Mouse (Mus musculus): Measurements from ENCODE around the gene Cbx2. TPM values are rescaled to one million over a fixed set of nuclear protein-coding genes. Genes with fewer than 3 reads are reported as not detected.

Cbx2 gene
- polyA plus RNA-seq, 2 experiments = 29.1 to 35.7 TPM

DNA sequence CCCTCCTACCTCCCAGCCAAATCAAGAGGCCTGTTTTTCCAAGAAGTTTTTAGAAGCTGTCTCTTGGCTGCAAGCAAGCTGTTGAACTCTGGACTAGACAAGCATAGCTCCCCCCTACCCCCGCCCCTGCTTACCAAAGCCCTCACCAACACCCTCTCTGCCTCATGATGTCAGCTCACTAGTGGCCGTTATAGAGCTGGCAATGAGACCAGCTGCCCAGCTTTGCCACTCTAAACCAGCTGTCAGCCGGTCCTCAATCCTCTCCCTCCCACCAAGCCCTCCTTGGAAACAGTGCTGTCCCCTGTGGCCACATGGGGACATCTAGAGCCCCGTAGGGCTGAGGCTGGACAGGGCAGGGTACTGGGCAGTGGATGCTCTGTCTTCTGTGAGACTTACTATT lies 27.3 kb upstream of the Cbx2 start:
- whole genome bisulfite sequencing = 28% methylated on average over 4 of the region's 4 CpGs
- H3K27me3 ChIP-seq (ENCODE audit: control insufficient read depth, insufficient read depth, low read length) = 0 out of 2 replicates have a peak, but pooled peaks cover 6% of the 10 kb centered on the region
- no peaks in the 10 kb centered on the region for H3K36me3 ChIP-seq (ENCODE audit: control insufficient read depth, insufficient read depth, low read length)
- DNase-seq (ENCODE audit: low spot score) = no peak
- H3K27ac ChIP-seq (replicated peaks; ENCODE audit: low read depth, low read length) = no peak overlapping the region
- H3K9me3 ChIP-seq (ENCODE audit: control insufficient read depth, low read length) = no peaks in the 10 kb centered on the region
- ATAC-seq (ENCODE audit: low FRiP score, low read depth) = no peak
- H3K4me1 ChIP-seq (ENCODE audit: control insufficient read depth, insufficient read depth, low read length) = peaks cover 11% of the 10 kb centered on the region
- H3K9ac ChIP-seq (ENCODE audit: low read depth, low read length, severe bottlenecking) = no peak overlapping the region
- no peak overlapping the region for H3K4me2 ChIP-seq (replicated peaks; ENCODE audit: low read depth, low read length, severe bottlenecking)
- no peak for TF ChIP-seq POLR2A (IDR thresholded peaks at IDR 0.05; ENCODE audit: borderline replicate concordance, extremely low read depth, insufficient read depth, insufficient read length)
- no peak overlapping the region for H3K4me3 ChIP-seq (replicated peaks; ENCODE audit: low read length)

DNA sequence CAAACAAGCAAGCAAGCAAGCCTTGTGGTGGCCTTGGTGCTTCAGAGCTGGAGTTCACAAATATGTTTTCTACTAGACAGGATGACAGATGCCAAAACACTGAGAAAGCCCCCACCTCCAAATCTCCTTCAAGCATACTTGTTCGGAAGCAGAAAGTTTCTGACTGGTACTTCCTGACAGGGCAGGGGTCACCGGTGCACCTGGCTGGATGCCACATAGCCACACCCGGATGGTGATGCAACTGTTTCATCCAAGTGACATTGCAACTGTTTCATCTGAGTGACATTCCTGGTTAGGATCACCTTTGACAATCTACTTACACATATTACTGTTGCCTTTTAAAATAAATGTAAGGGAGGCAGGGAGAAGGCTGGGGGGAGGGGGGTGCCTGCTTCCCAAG lies 25.6 kb upstream of the Cbx2 start:
- no peak overlapping the region for H3K27ac ChIP-seq (replicated peaks; ENCODE audit: low read depth, low read length)
- H3K4me3 ChIP-seq (replicated peaks; ENCODE audit: low read length) = no peak overlapping the region
- no peaks in the 10 kb centered on the region for H3K36me3 ChIP-seq (ENCODE audit: control insufficient read depth, insufficient read depth, low read length)
- no peak overlapping the region for H3K4me2 ChIP-seq (replicated peaks; ENCODE audit: low read depth, low read length, severe bottlenecking)
- TF ChIP-seq POLR2A (IDR thresholded peaks at IDR 0.05; ENCODE audit: borderline replicate concordance, extremely low read depth, insufficient read depth, insufficient read length) = no peak
- no peaks in the 10 kb centered on the region for H3K9me3 ChIP-seq (ENCODE audit: control insufficient read depth, low read length)
- DNase-seq (ENCODE audit: low spot score) (no peak), ATAC-seq (ENCODE audit: low FRiP score, low read depth) (no peak)
- WGBS = 60% methylated on average over 3 of the region's 3 CpGs
- peaks cover 11% of the 10 kb centered on the region for H3K4me1 ChIP-seq (ENCODE audit: control insufficient read depth, insufficient read depth, low read length)
- H3K9ac ChIP-seq (ENCODE audit: low read depth, low read length, severe bottlenecking) = no peak overlapping the region
- H3K27me3 ChIP-seq (ENCODE audit: control insufficient read depth, insufficient read depth, low read length) = 0 out of 2 replicates have a peak, but pooled peaks cover 6% of the 10 kb centered on the region

DNA sequence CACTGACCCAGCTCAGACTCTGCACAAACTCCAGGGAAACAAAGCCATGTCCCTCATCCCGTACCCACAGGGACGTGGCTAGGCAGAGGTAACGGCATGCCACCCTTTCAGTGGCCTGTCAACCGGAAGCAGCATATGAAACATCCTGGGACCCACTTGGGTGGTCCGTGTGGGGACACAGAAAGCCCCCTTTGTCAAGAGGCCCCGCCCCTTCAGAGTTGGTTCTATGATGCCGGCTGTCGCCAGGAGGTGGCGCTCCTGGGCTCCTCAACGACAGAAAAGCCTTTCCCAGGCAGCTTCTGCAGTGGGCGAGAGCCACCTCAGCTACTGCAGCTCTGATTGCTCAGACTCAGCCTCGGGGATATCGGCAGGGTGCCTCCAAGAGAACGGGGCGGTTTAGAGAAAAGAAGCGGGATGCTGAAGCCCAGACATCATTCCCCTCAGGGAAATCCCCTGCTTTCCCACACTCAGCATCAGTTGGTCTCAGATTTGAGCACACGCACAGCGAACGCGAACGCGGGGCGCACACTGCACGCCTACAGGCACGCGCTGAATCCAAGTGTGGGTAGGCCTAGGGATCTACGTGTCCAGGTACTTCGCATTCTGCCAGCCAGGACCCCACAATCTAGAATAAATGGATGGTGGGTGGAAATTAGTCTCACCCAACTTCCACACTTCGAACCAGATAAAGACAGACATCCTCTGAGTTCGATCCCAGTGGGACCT lies 24.1 kb upstream of the Cbx2 start:
- Histone ChIP-seq H3K4me2 (replicated peaks; ENCODE audit: low read depth, low read length, severe bottlenecking) (peak overlapping the region; percentile 57), H3K27me3 (ENCODE audit: control insufficient read depth, insufficient read depth, low read length) (0 out of 2 replicates have a peak, but pooled peaks cover 6% of the 10 kb centered on the region), H3K4me1 (ENCODE audit: control insufficient read depth, insufficient read depth, low read length) (peaks cover 11% of the 10 kb centered on the region), H3K27ac (replicated peaks; ENCODE audit: low read depth, low read length) (no peak overlapping the region), H3K9me3 (ENCODE audit: control insufficient read depth, low read length) (no peaks in the 10 kb centered on the region), H3K36me3 (ENCODE audit: control insufficient read depth, insufficient read depth, low read length) (no peaks in the 10 kb centered on the region), H3K9ac (ENCODE audit: low read depth, low read length, severe bottlenecking) (0 out of 2 replicates have a peak overlapping the region, but pooled peaks have one; percentile 25), H3K4me3 (replicated peaks; ENCODE audit: low read length) (peak overlapping the region; percentile 21; the same call in 1 of the 2 replicates)
- ATAC-seq (ENCODE audit: low FRiP score, low read depth) = peak; percentile 68
- TF ChIP-seq POLR2A (IDR thresholded peaks at IDR 0.05; ENCODE audit: borderline replicate concordance, extremely low read depth, insufficient read depth, insufficient read length) = no peak
- 8% methylated on average over 30 of the region's 30 CpGs for WGBS
- DNase-seq (ENCODE audit: low spot score) = peak; percentile 83

DNA sequence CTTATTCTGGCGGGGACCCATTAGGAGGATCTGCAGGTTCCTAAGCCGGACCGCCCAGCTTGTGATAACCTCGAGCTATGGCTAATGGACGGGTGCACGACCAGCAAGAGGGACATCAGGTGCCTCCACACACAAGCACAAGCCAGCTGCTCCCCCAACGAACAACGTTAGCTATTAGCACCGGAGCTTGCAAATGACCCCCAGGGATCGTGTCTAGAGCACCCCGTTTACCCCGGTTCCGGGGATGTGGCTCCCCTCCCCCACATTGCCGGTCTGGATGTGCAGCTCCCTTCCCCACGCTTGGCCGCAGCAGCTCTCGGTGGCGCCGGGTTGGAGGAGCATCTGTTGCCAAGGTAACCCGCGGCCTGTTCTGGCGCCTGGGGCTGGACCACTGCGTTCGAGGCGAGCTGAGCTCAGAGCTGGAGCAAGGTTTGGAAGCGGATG lies 23.4 kb upstream of the Cbx2 start:
- peak overlapping the region; percentile 57 for H3K4me2 ChIP-seq (replicated peaks; ENCODE audit: low read depth, low read length, severe bottlenecking)
- WGBS = 6% methylated on average over 26 of the region's 26 CpGs
- 0 out of 2 replicates have a peak, but pooled peaks cover 6% of the 10 kb centered on the region for H3K27me3 ChIP-seq (ENCODE audit: control insufficient read depth, insufficient read depth, low read length)
- H3K4me3 ChIP-seq (replicated peaks; ENCODE audit: low read length) = peak overlapping the region; percentile 10; the same call in 1 of the 2 replicates
- ATAC-seq (ENCODE audit: low FRiP score, low read depth) (no peak), DNase-seq (ENCODE audit: low spot score) (no peak)
- H3K27ac ChIP-seq (replicated peaks; ENCODE audit: low read depth, low read length) = no peak overlapping the region
- H3K4me1 ChIP-seq (ENCODE audit: control insufficient read depth, insufficient read depth, low read length) = peaks cover 11% of the 10 kb centered on the region
- TF ChIP-seq POLR2A (IDR thresholded peaks at IDR 0.05; ENCODE audit: borderline replicate concordance, extremely low read depth, insufficient read depth, insufficient read length) = no peak
- H3K9me3 ChIP-seq (ENCODE audit: control insufficient read depth, low read length) = no peaks in the 10 kb centered on the region
- H3K9ac ChIP-seq (ENCODE audit: low read depth, low read length, severe bottlenecking) = no peak overlapping the region
- no peaks in the 10 kb centered on the region for H3K36me3 ChIP-seq (ENCODE audit: control insufficient read depth, insufficient read depth, low read length)

DNA sequence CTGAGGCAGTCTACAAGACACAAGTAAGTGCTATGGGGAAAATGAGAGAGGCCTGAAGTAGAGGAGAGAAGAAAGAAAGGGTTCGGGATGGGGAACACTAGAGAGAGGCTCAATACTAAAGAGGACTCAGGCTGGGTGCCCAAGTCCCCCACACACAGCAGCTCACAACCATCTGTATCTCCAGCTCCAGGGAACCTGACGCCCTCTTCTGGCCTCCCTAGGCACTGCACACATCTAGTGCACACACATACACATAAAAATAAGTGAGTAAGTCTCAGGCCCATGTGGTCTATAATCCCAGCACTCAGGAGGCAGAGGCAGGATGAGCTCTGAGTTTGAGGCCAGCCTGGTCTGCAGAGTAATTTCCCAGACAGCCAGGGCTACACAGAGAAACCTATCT lies 21.9 kb upstream of the Cbx2 start:
- H3K4me3 ChIP-seq (replicated peaks; ENCODE audit: low read length) = no peak overlapping the region
- H3K9me3 ChIP-seq (ENCODE audit: control insufficient read depth, low read length) = no peaks in the 10 kb centered on the region
- H3K4me2 ChIP-seq (replicated peaks; ENCODE audit: low read depth, low read length, severe bottlenecking) = no peak overlapping the region
- DNase-seq (ENCODE audit: low spot score) = no peak
- H3K9ac ChIP-seq (ENCODE audit: low read depth, low read length, severe bottlenecking) = no peak overlapping the region
- H3K4me1 ChIP-seq (ENCODE audit: control insufficient read depth, insufficient read depth, low read length) = peaks cover 11% of the 10 kb centered on the region
- no peak for TF ChIP-seq POLR2A (IDR thresholded peaks at IDR 0.05; ENCODE audit: borderline replicate concordance, extremely low read depth, insufficient read depth, insufficient read length)
- 0 out of 2 replicates have a peak, but pooled peaks cover 6% of the 10 kb centered on the region for H3K27me3 ChIP-seq (ENCODE audit: control insufficient read depth, insufficient read depth, low read length)
- H3K27ac ChIP-seq (replicated peaks; ENCODE audit: low read depth, low read length) = no peak overlapping the region
- WGBS = 63% methylated on average over 2 of the region's 2 CpGs
- ATAC-seq (ENCODE audit: low FRiP score, low read depth) = no peak
- H3K36me3 ChIP-seq (ENCODE audit: control insufficient read depth, insufficient read depth, low read length) = no peaks in the 10 kb centered on the region

Data from limb, embryonic 14.5 days (tissue).